ENCODE assay signal across 27 mouse cellular contexts in genomic region chr14:59438505-59438904, GRCm38 (mm10). TPM values are rescaled to one million over a fixed set of nuclear protein-coding genes. Genes with fewer than 3 reads are reported as not detected.
DNase-seq lines count a peak whose midpoint lies in the region; ATAC-seq and TF ChIP-seq lines count a peak whose summit lies in the region.
"Had no signal": no experiment of that assay in that cellular context is flagged by ENCODE, and none has a peak within 500 bp of the region (broad histone marks: within the 10 kb centered on the region; RNA-seq: fewer than 3 reads in every experiment).

No protein-coding gene starts in this region.

- peak; percentile 9 for DNase-seq in lung, postnatal 36 days
- no peak for DNase-seq in lung, adult 2 months
- no peak for DNase-seq in liver, postnatal 0 days
- no peak for DNase-seq in midbrain, embryonic 10.5 days (ENCODE audit: low spot score)
- DNase-seq: adrenal gland, postnatal 36 days; cerebellum, adult 11 months; cerebellum, adult 9-11 months; forebrain, postnatal 0 days; gastrocnemius, postnatal 14 days; heart, adult 2 months; heart, postnatal 14 days; kidney, postnatal 4 days; retina, postnatal 1 day; right cerebral cortex, postnatal 4 days; thymus, adult 2 months had no signal

- H3K4me2 ChIP-seq in liver, postnatal 0 days (ENCODE audit: low read depth, low read length): peak overlapping the region; percentile 87
- H3K4me2 ChIP-seq in kidney, embryonic 14.5 days (replicated peaks; ENCODE audit: low read depth, low read length): no peak overlapping the region
- H3K4me2 ChIP-seq in forebrain, embryonic 15.5 days (replicated peaks): no peak overlapping the region
- H3K4me2 ChIP-seq: kidney, embryonic 15.5 days; midbrain, embryonic 12.5 days; neural tube, embryonic 12.5 days had no signal

- H3K4me1 ChIP-seq in lung, adult 2 months (ENCODE audit: control insufficient read depth, insufficient read depth, low read length): peaks cover 2% of the 10 kb centered on the region
- peaks cover 12% of the 10 kb centered on the region for H3K4me1 ChIP-seq in bone marrow macrophage, adult 2 months (ENCODE audit: control insufficient read depth, insufficient read depth, low read length)
- H3K4me1 ChIP-seq in liver, postnatal 0 days (ENCODE audit: insufficient read depth): peaks cover 4% of the 10 kb centered on the region
- H3K4me1 ChIP-seq in midbrain, embryonic 10.5 days: peaks cover 16% of the 10 kb centered on the region
- no peaks in the 10 kb centered on the region; the same call in 1 of the 2 replicates for H3K4me1 ChIP-seq in kidney, embryonic 14.5 days (ENCODE audit: control insufficient read depth, insufficient read depth, low read length)
- H3K4me1 ChIP-seq in forebrain, embryonic 15.5 days: peaks cover 11% of the 10 kb centered on the region

- H3K27me3 ChIP-seq in liver, postnatal 0 days (ENCODE audit: insufficient read depth, low read length): no peaks in the 10 kb centered on the region
- H3K27me3 ChIP-seq in midbrain, embryonic 10.5 days (ENCODE audit: low read depth, poor library complexity, severe bottlenecking): no peaks in the 10 kb centered on the region
- H3K27me3 ChIP-seq in kidney, embryonic 14.5 days (ENCODE audit: control insufficient read depth, insufficient read depth, low read length): no peaks in the 10 kb centered on the region
- no peaks in the 10 kb centered on the region for H3K27me3 ChIP-seq in forebrain, embryonic 15.5 days
- H3K27me3 ChIP-seq: heart, embryonic 13.5 days; kidney, embryonic 15.5 days; limb, embryonic 12.5 days; midbrain, embryonic 12.5 days; neural tube, embryonic 12.5 days had no signal

- TF ChIP-seq EP300 in liver, postnatal 0 days (IDR thresholded peaks at IDR 0.05; ENCODE audit: low read depth): no peak

- WGBS in lung, adult 2 months: 49% methylated on average over 2 of the region's 2 CpGs
- 48% methylated on average over 2 of the region's 2 CpGs for WGBS in liver, postnatal 0 days (ENCODE audit: insufficient replicate concordance)
- 87% methylated on average over 2 of the region's 2 CpGs for WGBS in midbrain, embryonic 10.5 days
- 89% methylated on average over 2 of the region's 2 CpGs for WGBS in kidney, embryonic 14.5 days
- WGBS in forebrain, embryonic 15.5 days: 90% methylated on average over 2 of the region's 2 CpGs

- H3K4me3 ChIP-seq in lung, adult 2 months (replicated peaks; ENCODE audit: extremely low read depth, low read depth, low read length): no peak overlapping the region
- no peak overlapping the region for H3K4me3 ChIP-seq in bone marrow macrophage, adult 2 months (ENCODE audit: insufficient read depth, low read length)
- peak overlapping the region; percentile 85 for H3K4me3 ChIP-seq in liver, postnatal 0 days (ENCODE audit: low read depth, low read length)
- H3K4me3 ChIP-seq in midbrain, embryonic 10.5 days: no peak overlapping the region
- no peak overlapping the region for H3K4me3 ChIP-seq in kidney, embryonic 14.5 days (ENCODE audit: low read length)
- H3K4me3 ChIP-seq in forebrain, embryonic 15.5 days: no peak overlapping the region
- H3K4me3 ChIP-seq: heart, adult 2 months; heart, embryonic 13.5 days; kidney, embryonic 15.5 days; limb, embryonic 12.5 days; midbrain, embryonic 12.5 days; neural tube, embryonic 12.5 days had no signal

- no peak for ATAC-seq in liver, postnatal 0 days
- ATAC-seq in kidney, embryonic 14.5 days (ENCODE audit: low FRiP score, low TSS enrichment): no peak
- ATAC-seq in forebrain, embryonic 15.5 days (replicated peaks): no peak
- ATAC-seq: forebrain, postnatal 0 days; hindbrain, postnatal 0 days; intestine, postnatal 0 days had no signal

- H3K36me3 ChIP-seq in liver, postnatal 0 days (replicated peaks; ENCODE audit: insufficient read depth, low read length): peaks cover 8% of the 10 kb centered on the region; the same call in 1 of the 2 replicates
- H3K36me3 ChIP-seq in midbrain, embryonic 10.5 days: no peaks in the 10 kb centered on the region
- no peaks in the 10 kb centered on the region for H3K36me3 ChIP-seq in kidney, embryonic 14.5 days (ENCODE audit: control insufficient read depth, insufficient read depth, low read length)
- no peaks in the 10 kb centered on the region for H3K36me3 ChIP-seq in forebrain, embryonic 15.5 days
- H3K36me3 ChIP-seq: forebrain, embryonic 10.5 days; heart, embryonic 13.5 days; midbrain, embryonic 12.5 days; neural tube, embryonic 12.5 days had no signal

- no peak for TF ChIP-seq POLR2A in lung, adult 2 months (IDR thresholded peaks at IDR 0.05; ENCODE audit: borderline replicate concordance, extremely low read depth, low read depth, low read length)
- no peak for TF ChIP-seq POLR2A in bone marrow macrophage, adult 2 months (IDR thresholded peaks at IDR 0.05; ENCODE audit: borderline replicate concordance, low read depth, low read length)

- H3K9me3 ChIP-seq in liver, postnatal 0 days (ENCODE audit: low read length): no peaks in the 10 kb centered on the region
- H3K9me3 ChIP-seq in midbrain, embryonic 10.5 days (replicated peaks): no peaks in the 10 kb centered on the region
- no peaks in the 10 kb centered on the region for H3K9me3 ChIP-seq in kidney, embryonic 14.5 days (ENCODE audit: control insufficient read depth, low read length)
- H3K9me3 ChIP-seq in forebrain, embryonic 15.5 days: no peaks in the 10 kb centered on the region
- H3K9me3 ChIP-seq: forebrain, embryonic 10.5 days; heart, embryonic 13.5 days; kidney, embryonic 15.5 days; limb, embryonic 12.5 days; midbrain, embryonic 12.5 days; neural tube, embryonic 12.5 days had no signal

- H3K27ac ChIP-seq in bone marrow macrophage, adult 2 months (ENCODE audit: insufficient read depth, low read depth, low read length): peak overlapping the region; percentile 52; the same call in 1 of the 2 replicates
- H3K27ac ChIP-seq in liver, postnatal 0 days (ENCODE audit: low read depth): 0 out of 2 replicates have a peak overlapping the region, but pooled peaks have one; percentile 25
- no peak overlapping the region for H3K27ac ChIP-seq in midbrain, embryonic 10.5 days (replicated peaks)
- H3K27ac ChIP-seq in kidney, embryonic 14.5 days (ENCODE audit: low read depth, low read length): no peak overlapping the region
- no peak overlapping the region for H3K27ac ChIP-seq in forebrain, embryonic 15.5 days (replicated peaks)
- H3K27ac ChIP-seq: forebrain, embryonic 10.5 days; heart, embryonic 13.5 days; hindbrain, postnatal 0 days; kidney, embryonic 15.5 days; limb, embryonic 12.5 days; midbrain, embryonic 12.5 days; neural tube, embryonic 12.5 days; stomach, postnatal 0 days had no signal

- no peak for TF ChIP-seq CTCF in lung, adult 2 months (IDR thresholded peaks at IDR 0.05; ENCODE audit: insufficient read depth, low read length)
- no peak for TF ChIP-seq CTCF in bone marrow macrophage, adult 2 months (IDR thresholded peaks at IDR 0.05; ENCODE audit: low read depth, low read length)
- TF ChIP-seq CTCF in liver, postnatal 0 days (IDR thresholded peaks at IDR 0.05; ENCODE audit: low read depth): no peak

- H3K9ac ChIP-seq in liver, postnatal 0 days (replicated peaks): peak overlapping the region; percentile 95
- H3K9ac ChIP-seq in kidney, embryonic 14.5 days (ENCODE audit: low read depth, low read length): no peak overlapping the region
- H3K9ac ChIP-seq in forebrain, embryonic 15.5 days (replicated peaks): no peak overlapping the region
- H3K9ac ChIP-seq: forebrain, postnatal 0 days; heart, embryonic 13.5 days; kidney, embryonic 15.5 days; limb, embryonic 12.5 days; midbrain, embryonic 12.5 days; neural tube, embryonic 12.5 days had no signal

RNA-seq across cellular contexts. Expression of gene Setdb2, which starts 2.2 kb away (rescaled TPM):
- polyA plus RNA-seq in lung, adult 2 months (2012; rRNA removed): 3.1 and 5.1 TPM in 2 replicates
- polyA plus RNA-seq in bone marrow macrophage, adult 2 months (2012; ENCODE audit: insufficient read depth, insufficient read length, missing spikeins): 12.5 and 14.4 TPM in 2 replicates
- polyA plus RNA-seq in liver, postnatal 0 days (2015; fragmentation: Nextera tagmentation; extraction: Ambion mirVana): 8.1 and 9.5 TPM in 2 replicates
- polyA plus RNA-seq in midbrain, embryonic 10.5 days (2016; fragmentation: Nextera tagmentation; extraction: Ambion mirVana): 10.9 and 12.4 TPM in 2 replicates
- polyA plus RNA-seq in kidney, embryonic 14.5 days (2014; fragmentation: Nextera tagmentation; extraction: Ambion mirVana): 7.7 and 13.5 TPM in 2 replicates
- 7.5 and 11.2 TPM in 2 replicates for polyA plus RNA-seq in forebrain, embryonic 15.5 days (2015; fragmentation: Nextera tagmentation; extraction: Ambion mirVana)

RNA-seq across cellular contexts. Expression of gene Cab39l, which starts 2.3 kb away (rescaled TPM):
- polyA plus RNA-seq in lung, adult 2 months (2012; rRNA removed): 7.9 and 13.1 TPM in 2 replicates
- 26.9 and 32.4 TPM in 2 replicates for polyA plus RNA-seq in bone marrow macrophage, adult 2 months (2012; ENCODE audit: insufficient read depth, insufficient read length, missing spikeins)
- polyA plus RNA-seq in liver, postnatal 0 days (2015; fragmentation: Nextera tagmentation; extraction: Ambion mirVana): 25.0 and 25.4 TPM in 2 replicates
- polyA plus RNA-seq in midbrain, embryonic 10.5 days (2016; fragmentation: Nextera tagmentation; extraction: Ambion mirVana): 38.9 and 44.2 TPM in 2 replicates
- 35.4 and 42.6 TPM in 2 replicates for polyA plus RNA-seq in kidney, embryonic 14.5 days (2014; fragmentation: Nextera tagmentation; extraction: Ambion mirVana)
- polyA plus RNA-seq in forebrain, embryonic 15.5 days (2015; fragmentation: Nextera tagmentation; extraction: Ambion mirVana): 22.7 and 22.8 TPM in 2 replicates

RNA-seq across cellular contexts. Expression of gene Phf11c, which starts 43.3 kb away (rescaled TPM):
- 0.36 and 0.70 TPM in 2 replicates for polyA plus RNA-seq in lung, adult 2 months (2012; rRNA removed)
- polyA plus RNA-seq in bone marrow macrophage, adult 2 months (2012; ENCODE audit: insufficient read depth, insufficient read length, missing spikeins): 2.2 and 2.4 TPM in 2 replicates
- polyA plus RNA-seq in liver, postnatal 0 days (2015; fragmentation: Nextera tagmentation; extraction: Ambion mirVana): 0.50 and 0.79 TPM in 2 replicates
- 0.67 TPM in 2 replicates for polyA plus RNA-seq in midbrain, embryonic 10.5 days (2016; fragmentation: Nextera tagmentation; extraction: Ambion mirVana)
- polyA plus RNA-seq in kidney, embryonic 14.5 days (2014; fragmentation: Nextera tagmentation; extraction: Ambion mirVana): 0.64 and 0.79 TPM in 2 replicates
- 0.27 and 0.32 TPM in 2 replicates for polyA plus RNA-seq in forebrain, embryonic 15.5 days (2015; fragmentation: Nextera tagmentation; extraction: Ambion mirVana)

Comparison
In these comparisons a context has a peak if more than half of its experiments do, and no peak if none do; other contexts are left out.
1. H3K27ac ChIP-seq: peak in bone marrow macrophage, adult 2 months (single experiment) and liver, postnatal 0 days (single experiment); none in midbrain, embryonic 10.5 days (single experiment), kidney, embryonic 14.5 days (single experiment) and forebrain, embryonic 15.5 days (single experiment).